Mouse (Mus musculus): Measurements from ENCODE around the gene Tbx10. TPM values are rescaled to one million over a fixed set of nuclear protein-coding genes. Genes with fewer than 3 reads are reported as not detected.
"Not testable (repeated sequence)": the region's sequence is repeated elsewhere in the genome, so short reads cannot be mapped to it uniquely, and the experiment has no call there.

The Tbx10 gene
- polyA plus RNA-seq, 1 experiment from 2014 or later, result not detected

GRCm38 (mm10) chr19:3966330-3967075 lies 26.0 kb upstream of the Tbx10 start:
- Histone ChIP-seq H3K27ac (ENCODE audit: low read depth, low read length) (no peak overlapping the region), H3K4me1 (ENCODE audit: control insufficient read depth, insufficient read depth, low read length) (no peaks in the 10 kb centered on the region), H3K4me2 (ENCODE audit: low read depth, low read length) (no peak overlapping the region), H3K9ac (replicated peaks; ENCODE audit: low read depth, low read length) (no peak overlapping the region), H3K9me3 (ENCODE audit: control insufficient read depth, low read length) (no peaks in the 10 kb centered on the region), H3K27me3 (ENCODE audit: control insufficient read depth, insufficient read depth, low read length) (no peaks in the 10 kb centered on the region), H3K4me3 (ENCODE audit: low read depth, low read length) (no peak overlapping the region), H3K36me3 (ENCODE audit: control insufficient read depth, insufficient read depth, low read length) (no peaks in the 10 kb centered on the region)
- ATAC-seq (ENCODE audit: low read depth), result no peak
- WGBS, result 79% methylated on average over 11 of the region's 11 CpGs

- WGBS, result 75% methylated on average over 3 of the region's 3 CpGs
- no peaks in the 10 kb centered on the region for H3K9me3 ChIP-seq (ENCODE audit: control insufficient read depth, low read length)
- H3K4me2 ChIP-seq (ENCODE audit: low read depth, low read length), result no peak overlapping the region
- H3K36me3 ChIP-seq (ENCODE audit: control insufficient read depth, insufficient read depth, low read length), result no peaks in the 10 kb centered on the region
- H3K27me3 ChIP-seq (ENCODE audit: control insufficient read depth, insufficient read depth, low read length), result no peaks in the 10 kb centered on the region
- no peak overlapping the region for H3K9ac ChIP-seq (replicated peaks; ENCODE audit: low read depth, low read length)
- no peaks in the 10 kb centered on the region for H3K4me1 ChIP-seq (ENCODE audit: control insufficient read depth, insufficient read depth, low read length)
- no peak overlapping the region for H3K4me3 ChIP-seq (ENCODE audit: low read depth, low read length)
- no peak for ATAC-seq (ENCODE audit: low read depth)
- H3K27ac ChIP-seq (ENCODE audit: low read depth, low read length), result no peak overlapping the region
These were observed 25.3 kb upstream of the Tbx10 start for GRCm38 (mm10) chr19:3967258-3967657.

- H3K27me3 ChIP-seq (ENCODE audit: control insufficient read depth, insufficient read depth, low read length), result no peaks in the 10 kb centered on the region
- H3K4me2 ChIP-seq (ENCODE audit: low read depth, low read length), result no peak within 1 kb of the TSS
- no peaks in the 10 kb centered on the region for H3K4me1 ChIP-seq (ENCODE audit: control insufficient read depth, insufficient read depth, low read length)
- WGBS, result 49% methylated on average over 9 of the region's 9 CpGs
- ATAC-seq (ENCODE audit: low read depth), result no peak
- no peaks in the 10 kb centered on the region for H3K36me3 ChIP-seq (ENCODE audit: control insufficient read depth, insufficient read depth, low read length)
- no peak within 1 kb of the TSS for H3K4me3 ChIP-seq (ENCODE audit: low read depth, low read length)
- H3K9ac ChIP-seq (replicated peaks; ENCODE audit: low read depth, low read length), result no peak within 1 kb of the TSS
- H3K9me3 ChIP-seq (ENCODE audit: control insufficient read depth, low read length), result no peaks in the 10 kb centered on the region
- H3K27ac ChIP-seq (ENCODE audit: low read depth, low read length), result no peak within 1 kb of the TSS
These were observed 20.3 kb upstream of the Tbx10 start, which contains the start of gene Aldh3b2 for GRCm38 (mm10) chr19:3972229-3972628. Gene Aldh3b2 (plus strand): TSS chr19:3972328.

GRCm38 (mm10) chr19:3974608-3975007 lies 17.9 kb upstream of the Tbx10 start:
- not testable (repeated sequence) for H3K4me2 ChIP-seq (ENCODE audit: low read depth, low read length); H3K4me1 ChIP-seq (ENCODE audit: control insufficient read depth, insufficient read depth, low read length); H3K9ac ChIP-seq (replicated peaks; ENCODE audit: low read depth, low read length); H3K9me3 ChIP-seq (ENCODE audit: control insufficient read depth, low read length); H3K4me3 ChIP-seq (ENCODE audit: low read depth, low read length); H3K27ac ChIP-seq (ENCODE audit: low read depth, low read length); H3K36me3 ChIP-seq (ENCODE audit: control insufficient read depth, insufficient read depth, low read length); ATAC-seq (ENCODE audit: low read depth); H3K27me3 ChIP-seq (ENCODE audit: control insufficient read depth, insufficient read depth, low read length)
- 88% methylated on average over 6 of the region's 6 CpGs for WGBS

- Histone ChIP-seq H3K4me3 (ENCODE audit: low read depth, low read length) (no peak overlapping the region), H3K36me3 (ENCODE audit: control insufficient read depth, insufficient read depth, low read length) (no peaks in the 10 kb centered on the region), H3K27me3 (ENCODE audit: control insufficient read depth, insufficient read depth, low read length) (no peaks in the 10 kb centered on the region), H3K9ac (replicated peaks; ENCODE audit: low read depth, low read length) (no peak overlapping the region), H3K4me1 (ENCODE audit: control insufficient read depth, insufficient read depth, low read length) (no peaks in the 10 kb centered on the region), H3K27ac (ENCODE audit: low read depth, low read length) (no peak overlapping the region), H3K4me2 (ENCODE audit: low read depth, low read length) (no peak overlapping the region), H3K9me3 (ENCODE audit: control insufficient read depth, low read length) (no peaks in the 10 kb centered on the region)
- 76% methylated on average over 2 of the region's 2 CpGs for WGBS
- ATAC-seq (ENCODE audit: low read depth), result no peak
These were observed 16.7 kb upstream of the Tbx10 start for GRCm38 (mm10) chr19:3975866-3976265.

- H3K4me2 ChIP-seq (ENCODE audit: low read depth, low read length), result no peak overlapping the region
- H3K9ac ChIP-seq (replicated peaks; ENCODE audit: low read depth, low read length), result no peak overlapping the region
- no peaks in the 10 kb centered on the region for H3K27me3 ChIP-seq (ENCODE audit: control insufficient read depth, insufficient read depth, low read length)
- H3K9me3 ChIP-seq (ENCODE audit: control insufficient read depth, low read length), result no peaks in the 10 kb centered on the region
- H3K27ac ChIP-seq (ENCODE audit: low read depth, low read length), result no peak overlapping the region
- 16% methylated on average over 4 of the region's 4 CpGs for WGBS
- no peak overlapping the region for H3K4me3 ChIP-seq (ENCODE audit: low read depth, low read length)
- 0 out of 2 replicates have a peak, but pooled peaks cover 2% of the 10 kb centered on the region for H3K4me1 ChIP-seq (ENCODE audit: control insufficient read depth, insufficient read depth, low read length)
- H3K36me3 ChIP-seq (ENCODE audit: control insufficient read depth, insufficient read depth, low read length), result no peaks in the 10 kb centered on the region
- peak; percentile 63; the same call in 1 of the 2 replicates for ATAC-seq (ENCODE audit: low read depth)
These were observed 12.2 kb upstream of the Tbx10 start for GRCm38 (mm10) chr19:3980309-3980708.

GRCm38 (mm10) chr19:3980917-3981316 lies 11.6 kb upstream of the Tbx10 start:
- 80% methylated on average over 9 of the region's 9 CpGs for whole genome bisulfite sequencing
- H3K9me3 ChIP-seq (ENCODE audit: control insufficient read depth, low read length), result no peaks in the 10 kb centered on the region
- no peak overlapping the region for H3K9ac ChIP-seq (replicated peaks; ENCODE audit: low read depth, low read length)
- no peaks in the 10 kb centered on the region for H3K36me3 ChIP-seq (ENCODE audit: control insufficient read depth, insufficient read depth, low read length)
- H3K4me2 ChIP-seq (ENCODE audit: low read depth, low read length), result no peak overlapping the region
- no peak overlapping the region for H3K27ac ChIP-seq (ENCODE audit: low read depth, low read length)
- no peak overlapping the region for H3K4me3 ChIP-seq (ENCODE audit: low read depth, low read length)
- H3K4me1 ChIP-seq (ENCODE audit: control insufficient read depth, insufficient read depth, low read length), result 0 out of 2 replicates have a peak, but pooled peaks cover 3% of the 10 kb centered on the region
- H3K27me3 ChIP-seq (ENCODE audit: control insufficient read depth, insufficient read depth, low read length), result no peaks in the 10 kb centered on the region
- no peak for ATAC-seq (ENCODE audit: low read depth)

GRCm38 (mm10) chr19:3983527-3984200 lies 8.9 kb upstream of the Tbx10 start:
- Histone ChIP-seq H3K27me3 (ENCODE audit: control insufficient read depth, insufficient read depth, low read length) (no peaks in the 10 kb centered on the region), H3K4me1 (ENCODE audit: control insufficient read depth, insufficient read depth, low read length) (0 out of 2 replicates have a peak, but pooled peaks cover 3% of the 10 kb centered on the region), H3K36me3 (ENCODE audit: control insufficient read depth, insufficient read depth, low read length) (no peaks in the 10 kb centered on the region), H3K9me3 (ENCODE audit: control insufficient read depth, low read length) (no peaks in the 10 kb centered on the region), H3K27ac (ENCODE audit: low read depth, low read length) (no peak overlapping the region), H3K4me2 (ENCODE audit: low read depth, low read length) (no peak overlapping the region), H3K9ac (replicated peaks; ENCODE audit: low read depth, low read length) (no peak overlapping the region), H3K4me3 (ENCODE audit: low read depth, low read length) (no peak overlapping the region)
- ATAC-seq (ENCODE audit: low read depth), result no peak
- WGBS, result 42% methylated on average over 9 of the region's 9 CpGs

- Histone ChIP-seq H3K27me3 (ENCODE audit: control insufficient read depth, insufficient read depth, low read length) (no peaks in the 10 kb centered on the region), H3K9ac (replicated peaks; ENCODE audit: low read depth, low read length) (no peak overlapping the region), H3K9me3 (ENCODE audit: control insufficient read depth, low read length) (no peaks in the 10 kb centered on the region), H3K27ac (ENCODE audit: low read depth, low read length) (no peak overlapping the region), H3K36me3 (ENCODE audit: control insufficient read depth, insufficient read depth, low read length) (no peaks in the 10 kb centered on the region), H3K4me2 (ENCODE audit: low read depth, low read length) (no peak overlapping the region), H3K4me1 (ENCODE audit: control insufficient read depth, insufficient read depth, low read length) (0 out of 2 replicates have a peak, but pooled peaks cover 3% of the 10 kb centered on the region), H3K4me3 (ENCODE audit: low read depth, low read length) (no peak overlapping the region)
- WGBS, result 19% methylated on average over 8 of the region's 8 CpGs
- ATAC-seq (ENCODE audit: low read depth), result 0 out of 2 replicates have a peak, but pooled peaks have one; percentile 38
These were observed 7.3 kb upstream of the Tbx10 start for GRCm38 (mm10) chr19:3985261-3985681.
